Mouse (Mus musculus): ENCODE measurements around the gene Sigirr.

Sigirr gene

GRCm38 (mm10) chr7:141096649-141097056, 3.7 kb downstream of the Sigirr start:
- peak; percentile 95 to 96 for DNase-seq (ENCODE audit: low spot score in 2 of 2)

- DNase-seq (ENCODE audit: low spot score in 2 of 2) = peak; percentile 33 to 36
Observed at GRCm38 (mm10) chr7:141096021-141096420, 4.4 kb downstream of the Sigirr start.

- no peak for DNase-seq (ENCODE audit: low spot score in 2 of 2)
Observed at GRCm38 (mm10) chr7:141094487-141095205, 5.7 kb downstream of the Sigirr start.

- DNase-seq (ENCODE audit: low spot score in 2 of 2) = no peak
Observed at GRCm38 (mm10) chr7:141093950-141094349, 6.4 kb downstream of the Sigirr start.

- peak; percentile 88 to 90 for DNase-seq (ENCODE audit: low spot score in 2 of 2)
Observed at GRCm38 (mm10) chr7:141092051-141092735, 8.2 kb downstream of the Sigirr start.

GRCm38 (mm10) chr7:141090228-141090627, 10.1 kb downstream of the Sigirr start:
- DNase-seq (ENCODE audit: low spot score in 2 of 2) = no peak

GRCm38 (mm10) chr7:141088473-141088872, 11.9 kb downstream of the Sigirr start:
- no peak for DNase-seq (ENCODE audit: low spot score in 2 of 2)

- DNase-seq (ENCODE audit: low spot score in 2 of 2) = peak; percentile 54 to 56
Observed at GRCm38 (mm10) chr7:141087894-141088293, 12.5 kb downstream of the Sigirr start.

GRCm38 (mm10) chr7:141079481-141080449, 20.6 kb downstream of the Sigirr start:
- DNase-seq (ENCODE audit: low spot score in 2 of 2) = no peak

GRCm38 (mm10) chr7:141078876-141079275, 21.5 kb downstream of the Sigirr start:
- no peak for DNase-seq (ENCODE audit: low spot score in 2 of 2)

GRCm38 (mm10) chr7:141077841-141078240, 22.5 kb downstream of the Sigirr start, which contains the start of gene Pkp3:
Gene Pkp3, plus strand, starts transcription at chr7:141078218.
- no peak for DNase-seq (ENCODE audit: low spot score in 2 of 2)

GRCm38 (mm10) chr7:141073782-141074181, 26.6 kb downstream of the Sigirr start:
- no peak for DNase-seq (ENCODE audit: low spot score in 2 of 2)

- DNase-seq (ENCODE audit: low spot score in 2 of 2) = peak; percentile 50 to 52
Observed at GRCm38 (mm10) chr7:141072017-141072745, 28.2 kb downstream of the Sigirr start.

GRCm38 (mm10) chr7:141070058-141070862, 30.1 kb downstream of the Sigirr start:
- DNase-seq (ENCODE audit: low spot score in 2 of 2) = peak; percentile 46 to 47

- DNase-seq (ENCODE audit: low spot score in 2 of 2) = no peak
Observed at GRCm38 (mm10) chr7:141068351-141068750, 32.0 kb downstream of the Sigirr start.

- no peak for DNase-seq (ENCODE audit: low spot score in 2 of 2)
Observed at GRCm38 (mm10) chr7:141064576-141064975, 35.8 kb downstream of the Sigirr start.

GRCm38 (mm10) chr7:141064175-141064574, 36.2 kb downstream of the Sigirr start:
- peak in 1 of 2 experiments; percentile 32 for DNase-seq (ENCODE audit: low spot score in 2 of 2)

GRCm38 (mm10) chr7:141063353-141063752, 37.0 kb downstream of the Sigirr start:
- no peak for DNase-seq (ENCODE audit: low spot score in 2 of 2)

GRCm38 (mm10) chr7:141062525-141062924, 37.8 kb downstream of the Sigirr start:
- DNase-seq (ENCODE audit: low spot score in 2 of 2) = no peak

- no peak for DNase-seq (ENCODE audit: low spot score in 2 of 2)
Observed at GRCm38 (mm10) chr7:141061269-141061692, 39.1 kb downstream of the Sigirr start.

Data from spleen, postnatal 36 days (tissue).